Mouse (Mus musculus) myocyte (in vitro differentiated cells): ENCODE data around the gene Nlrp9b.

ENCODE experiments used
- E2F4 ChIP-seq: IDR thresholded peaks from one replicate; pipeline ENCODE4 v1.6.1; 2011; ENCODE audit warnings: mild to moderate bottlenecking, control low read depth, moderate library complexity; ENCODE audit not compliant: insufficient read depth
- MAX ChIP-seq: IDR thresholded peaks from one replicate; pipeline ENCODE4 v1.6.1; 2011; ENCODE audit warnings: low read depth, mild to moderate bottlenecking, control low read depth
- POLR2A ChIP-seq: IDR thresholded peaks from one replicate; pipeline ENCODE4 v1.6.1; 2011; ENCODE audit warnings: low read depth, mild to moderate bottlenecking, control low read depth, moderate library complexity; ENCODE audit not compliant: insufficient read length
- POLR2AphosphoS2 ChIP-seq: IDR thresholded peaks from one replicate; pipeline ENCODE4 v1.6.1; 2011; ENCODE audit warnings: low read depth, control low read depth; ENCODE audit not compliant: insufficient read length
- TCF12 ChIP-seq: IDR thresholded peaks from one replicate; pipeline ENCODE4 v1.6.1; 2011; ENCODE audit warnings: mild to moderate bottlenecking, control low read depth; ENCODE audit not compliant: poor library complexity, insufficient read depth, severe bottlenecking
- TCF3 ChIP-seq: IDR thresholded peaks from one replicate; pipeline ENCODE4 v1.6.1; 2011; ENCODE audit warnings: low read depth, control low read depth; ENCODE audit not compliant: insufficient read length
- USF1 ChIP-seq: IDR thresholded peaks from one replicate; pipeline ENCODE4 v1.6.1; 2011; ENCODE audit warnings: low read depth, mild to moderate bottlenecking, control low read depth, moderate library complexity

GRCm38 (mm10) chr7:19952320-19952986, 38.8 kb upstream of the Nlrp9b start:
- TF ChIP-seq POLR2AphosphoS2, result no peak
- no peak for TF ChIP-seq POLR2A
- TF ChIP-seq TCF12, result no peak
- TF ChIP-seq E2F4, result no peak
- TF ChIP-seq MAX, result no peak
- TF ChIP-seq USF1, result no peak
- no peak for TF ChIP-seq TCF3
